Mouse (Mus musculus) MEL (cell line): ENCODE data around the gene Scarb2. TPM values are rescaled to one million over a fixed set of nuclear protein-coding genes. Genes with fewer than 3 reads are reported as not detected.

Source experiments
- DNase-seq: peaks from one replicate; pipeline ENCODE4 v3.0.0; 2011; ENCODE audit warnings: low read depth, low spot score
- H3K27ac ChIP-seq: 2 replicates; pipeline ENCODE4 v1.5.1; 2012; ENCODE audit warnings: low read depth, mild to moderate bottlenecking, control low read depth, low read length, moderate library complexity; ENCODE audit not compliant: control insufficient read depth
- H3K27me3 ChIP-seq, 2 experiments: fragments of 150-350 bp in 1 of 2; sonication (generic) in 1 of 2; 2 replicates each; pipeline ENCODE4 v1.6.1; 2012; ENCODE audit warnings: low read length in 2 of 2, mild to moderate bottlenecking in 2 of 2, improper control_type of control experiment in 1 of 2, moderate library complexity in 1 of 2; ENCODE audit not compliant: insufficient read depth in 2 of 2, control insufficient read depth in 1 of 2
- H3K36me3 ChIP-seq, 2 experiments: 2 replicates each; pipeline ENCODE4 v1.6.1; 2012 to 2014; ENCODE audit warnings: low read length in 2 of 2, improper control_type of control experiment in 1 of 2, inconsistent platforms in 1 of 2, mild to moderate bottlenecking in 1 of 2; ENCODE audit not compliant: insufficient read depth in 2 of 2, control insufficient read depth in 1 of 2
- H3K4me1 ChIP-seq, 2 experiments: fragments of 150-350 bp in 1 of 2; sonication (generic) in 1 of 2; 2 replicates each; pipeline ENCODE4 v1.6.1; 2012; ENCODE audit warnings: low read length in 2 of 2, improper control_type of control experiment in 1 of 2, mild to moderate bottlenecking in 1 of 2; ENCODE audit not compliant: insufficient read depth in 2 of 2, control insufficient read depth in 1 of 2
- H3K4me3 ChIP-seq, 2 experiments: fragments of 150-350 bp in 1 of 2; sonication (generic) in 1 of 2; 2 replicates each; pipeline ENCODE4 v1.5.1; 2012; ENCODE audit warnings: low read depth in 2 of 2, low read length in 2 of 2, mild to moderate bottlenecking in 2 of 2, moderate library complexity in 2 of 2, control low read depth in 1 of 2, improper control_type of control experiment in 1 of 2; ENCODE audit not compliant: control insufficient read depth in 1 of 2, insufficient read depth in 1 of 2
- H3K79me2 ChIP-seq: 2 replicates; pipeline ENCODE4 v1.6.1; 2012; ENCODE audit warnings: mild to moderate bottlenecking, low read length, moderate library complexity; ENCODE audit not compliant: control insufficient read depth, poor library complexity, insufficient read depth
- H3K9ac ChIP-seq: 2 replicates; pipeline ENCODE4 v1.6.1; 2012; ENCODE audit warnings: low read depth, mild to moderate bottlenecking, control low read depth, low read length, moderate library complexity; ENCODE audit not compliant: control insufficient read depth, poor library complexity, severe bottlenecking
- H3K9me3 ChIP-seq: fragments of 150-350 bp; sonication (generic); replicated peaks from 2 replicates; pipeline ENCODE4 v1.6.1; 2012; ENCODE audit warnings: mild to moderate bottlenecking, low read length, improper control_type of control experiment, moderate library complexity; ENCODE audit not compliant: insufficient read depth
- CHD1 ChIP-seq: IDR thresholded peaks from 2 replicates; pipeline ENCODE4 v1.6.1; 2012; ENCODE audit warnings: low read depth, mild to moderate bottlenecking, inconsistent platforms, low read length, improper control_type of control experiment
- CTCF ChIP-seq, 3 experiments: IDR thresholded peaks in 2 of 3; conservative IDR thresholded peaks in 1 of 3; 2 replicates each; pipeline ENCODE4 v1.5.1; 2011 to 2012; ENCODE audit warnings: low read length in 3 of 3, low read depth in 2 of 3, mild to moderate bottlenecking in 2 of 3, improper control_type of control experiment in 1 of 3, inconsistent platforms in 1 of 3, mixed read lengths in 1 of 3, moderate library complexity in 1 of 3; ENCODE audit not compliant: control insufficient read depth in 1 of 3, insufficient read depth in 1 of 3, poor library complexity in 1 of 3, severe bottlenecking in 1 of 3
- E2F4 ChIP-seq: IDR thresholded peaks from 2 replicates; pipeline ENCODE4 v1.6.1; 2011; ENCODE audit warnings: low read depth, low read length, improper control_type of control experiment, borderline replicate concordance
- ELF1 ChIP-seq: IDR thresholded peaks from 2 replicates; pipeline ENCODE4 v1.6.1; 2014; ENCODE audit warnings: low read depth, mild to moderate bottlenecking, inconsistent platforms, low read length, improper control_type of control experiment, moderate library complexity
- EP300 ChIP-seq, 2 experiments: IDR thresholded peaks; 2 replicates each; pipeline ENCODE4 v1.6.1; 2011; ENCODE audit warnings: improper control_type of control experiment in 2 of 2, low read length in 2 of 2, low read depth in 1 of 2, mild to moderate bottlenecking in 1 of 2
- GATA1 ChIP-seq: IDR thresholded peaks from 2 replicates; pipeline ENCODE4 v1.6.1; 2011; ENCODE audit warnings: low read depth, low read length, improper control_type of control experiment
- HCFC1 ChIP-seq: IDR thresholded peaks from 2 replicates; pipeline ENCODE4 v1.6.1; 2012; ENCODE audit warnings: low read depth, mild to moderate bottlenecking, inconsistent platforms, low read length, improper control_type of control experiment, moderate library complexity
- JUND ChIP-seq: IDR thresholded peaks from 2 replicates; pipeline ENCODE4 v1.6.1; 2011; ENCODE audit warnings: low read depth, mild to moderate bottlenecking, improper control_type of control experiment, low read length
- KAT2A ChIP-seq: conservative IDR thresholded peaks from 2 replicates; pipeline ENCODE4 v1.6.1; 2012; ENCODE audit warnings: low read depth, low read length, improper control_type of control experiment, inconsistent platforms
- MAFK ChIP-seq: IDR thresholded peaks from 2 replicates; pipeline ENCODE4 v1.6.1; 2011; ENCODE audit warnings: low read depth, mild to moderate bottlenecking, low read length, improper control_type of control experiment, borderline replicate concordance
- MEF2A ChIP-seq: IDR thresholded peaks from 2 replicates; pipeline ENCODE4 v1.6.1; 2014; ENCODE audit warnings: low read depth, mild to moderate bottlenecking, inconsistent platforms, low read length, improper control_type of control experiment; ENCODE audit not compliant: poor library complexity, insufficient replicate concordance, severe bottlenecking; ENCODE audit errors: extremely low read depth
- MXI1 ChIP-seq: IDR thresholded peaks from 2 replicates; pipeline ENCODE4 v1.6.1; 2011; ENCODE audit warnings: mild to moderate bottlenecking, low read depth, low read length, improper control_type of control experiment
- MYB ChIP-seq: IDR thresholded peaks from 2 replicates; pipeline ENCODE4 v1.6.1; 2011; ENCODE audit warnings: mild to moderate bottlenecking, low read depth, low read length, improper control_type of control experiment
- MYC ChIP-seq: IDR thresholded peaks from 2 replicates; pipeline ENCODE4 v1.6.1; 2011; ENCODE audit warnings: low read depth, mild to moderate bottlenecking, low read length, improper control_type of control experiment, moderate library complexity
- NELFE ChIP-seq: IDR thresholded peaks from 2 replicates; pipeline ENCODE4 v1.6.1; 2011; ENCODE audit warnings: low read depth, low read length, improper control_type of control experiment
- POLR2A ChIP-seq, 2 experiments: IDR thresholded peaks; 2 replicates each; pipeline ENCODE4 v1.6.1; 2011 to 2012; ENCODE audit warnings: low read length in 2 of 2, mild to moderate bottlenecking in 2 of 2, control low read depth in 1 of 2, improper control_type of control experiment in 1 of 2, low read depth in 1 of 2, moderate library complexity in 1 of 2; ENCODE audit not compliant: control insufficient read depth in 1 of 2, insufficient read depth in 1 of 2, poor library complexity in 1 of 2
- POLR2AphosphoS5 ChIP-seq: IDR thresholded peaks from 2 replicates; pipeline ENCODE4 v1.6.1; 2012; ENCODE audit warnings: low read depth, borderline replicate concordance, mild to moderate bottlenecking, inconsistent platforms, low read length, moderate library complexity, mixed read lengths
- RAD21 ChIP-seq: IDR thresholded peaks from 2 replicates; pipeline ENCODE4 v1.6.1; 2011; ENCODE audit warnings: mild to moderate bottlenecking, low read depth, low read length, improper control_type of control experiment
- RCOR1 ChIP-seq: IDR thresholded peaks from 2 replicates; pipeline ENCODE4 v1.6.1; 2012; ENCODE audit warnings: low read depth, mild to moderate bottlenecking, inconsistent platforms, low read length, improper control_type of control experiment
- SIN3A ChIP-seq: IDR thresholded peaks from 2 replicates; pipeline ENCODE4 v1.6.1; 2012; ENCODE audit warnings: low read length, improper control_type of control experiment, inconsistent platforms
- SMC3 ChIP-seq: IDR thresholded peaks from 2 replicates; pipeline ENCODE4 v1.6.1; 2011; ENCODE audit warnings: low read depth, low read length, improper control_type of control experiment
- TAL1 ChIP-seq: IDR thresholded peaks from 2 replicates; pipeline ENCODE4 v1.6.1; 2012; ENCODE audit warnings: mild to moderate bottlenecking, inconsistent platforms, low read length, moderate library complexity, mixed read lengths
- TBP ChIP-seq: IDR thresholded peaks from 2 replicates; pipeline ENCODE4 v1.8.0; 2011; ENCODE audit warnings: low read depth, low read length, improper control_type of control experiment
- TCF12 ChIP-seq: IDR thresholded peaks from 2 replicates; pipeline ENCODE4 v1.6.1; 2014; ENCODE audit warnings: low read depth, mild to moderate bottlenecking, inconsistent platforms, low read length, improper control_type of control experiment, moderate library complexity
- UBTF ChIP-seq: IDR thresholded peaks from 2 replicates; pipeline ENCODE4 v1.6.1; 2012; ENCODE audit warnings: low read depth, mild to moderate bottlenecking, inconsistent platforms, low read length, improper control_type of control experiment, moderate library complexity, borderline replicate concordance; ENCODE audit not compliant: insufficient read depth
- USF1 ChIP-seq: IDR thresholded peaks from 2 replicates; pipeline ENCODE4 v1.6.1; 2014; ENCODE audit warnings: low read depth, mild to moderate bottlenecking, inconsistent platforms, low read length, improper control_type of control experiment, moderate library complexity
- USF2 ChIP-seq, 2 experiments: IDR thresholded peaks; 2 replicates each; pipeline ENCODE4 v1.6.1; 2011 to 2012; ENCODE audit warnings: improper control_type of control experiment in 2 of 2, low read length in 2 of 2, borderline replicate concordance in 1 of 2, inconsistent platforms in 1 of 2, low read depth in 1 of 2, mild to moderate bottlenecking in 1 of 2; ENCODE audit not compliant: insufficient read depth in 1 of 2
- ZKSCAN1 ChIP-seq: IDR thresholded peaks from 2 replicates; pipeline ENCODE4 v1.6.1; 2012; ENCODE audit warnings: low read depth, mild to moderate bottlenecking, inconsistent platforms, low read length, improper control_type of control experiment, moderate library complexity
- ZMIZ1 ChIP-seq: IDR thresholded peaks from 2 replicates; pipeline ENCODE4 v1.6.1; 2012; ENCODE audit warnings: low read depth, mild to moderate bottlenecking, inconsistent platforms, low read length, improper control_type of control experiment, moderate library complexity
- ZNF384 ChIP-seq: IDR thresholded peaks from 2 replicates; pipeline ENCODE4 v1.6.1; 2012; ENCODE audit warnings: low read depth, mild to moderate bottlenecking, inconsistent platforms, low read length, improper control_type of control experiment
- polyA plus RNA-seq, 2 experiments: library from polyadenylated mRNA; stranded (reverse) in 1 of 2; unstranded in 1 of 2; fragments of >175 nt in 1 of 2; fragments of >200 nt in 1 of 2; gene quantifications; 2 replicates each; pipeline versions ENCODE4 v1.2.1 to v1.2.4; 2012; ENCODE audit warnings: low replicate concordance in 2 of 2, low read depth in 1 of 2; ENCODE audit not compliant: insufficient read length in 2 of 2, insufficient read depth in 1 of 2, missing spikeins in 1 of 2
- total RNA-seq: library from RNA; depleted of rRNA; stranded (reverse); fragments of 300-350 nt; gene quantifications from 2 replicates; pipeline ENCODE4 v1.2.3, GENCODE M21; 2012

Scarb2 gene
- total and polyA plus RNA-seq, 3 experiments, result 13.6 to 16.5 TPM; not detected in 1

- H3K27me3 ChIP-seq, result no peaks in the 10 kb centered on the region
- DNase-seq, result no peak
- no peak overlapping the region for H3K9ac ChIP-seq
- no peak overlapping the region for H3K27ac ChIP-seq
- peaks cover 1 to 3% of the 10 kb centered on the region in 2 experiments; a peak in 2 of 4 replicates for H3K36me3 ChIP-seq
- peak; percentile 63 for TF ChIP-seq GATA1
- no peak for TF ChIP-seq CTCF (IDR thresholded peaks at IDR 0.05 in 2 of 3, conservative IDR thresholded peaks at IDR 0.05 in 1 of 3; ENCODE audit: control insufficient read depth in 1 of 3, insufficient read depth in 1 of 3, low read depth in 2 of 3, low read length in 3 of 3, poor library complexity in 1 of 3, severe bottlenecking in 1 of 3)
- no peak for TF ChIP-seq HCFC1
- TF ChIP-seq TAL1, result peak; percentile 19; the same call in 1 of the 2 replicates
- no peak for TF ChIP-seq MAFK
- 0 out of 2 replicates have a peak, but pooled peaks have one; percentile 19 for TF ChIP-seq USF1
- no peak for TF ChIP-seq CHD1
- peak in 1 of 2 experiments; percentile 53; a peak in 1 of 4 replicates for TF ChIP-seq EP300 (IDR thresholded peaks at IDR 0.05; ENCODE audit: low read depth in 1 of 2, low read length in 2 of 2)
- peak; percentile 54; the same call in 1 of the 2 replicates for TF ChIP-seq MXI1
- no peak for TF ChIP-seq RCOR1
- TF ChIP-seq TCF12, result peak; percentile 54; the same call in 1 of the 2 replicates
- peak; percentile 26; the same call in 1 of the 2 replicates for TF ChIP-seq ZNF384
- no peak for TF ChIP-seq NELFE
- TF ChIP-seq MYC, result no peak
- peak; percentile 34; the same call in 1 of the 2 replicates for TF ChIP-seq SIN3A
- TF ChIP-seq USF2 (IDR thresholded peaks at IDR 0.05; ENCODE audit: borderline replicate concordance in 1 of 2, insufficient read depth in 1 of 2, low read depth in 1 of 2, low read length in 2 of 2), result no peak
- no peak for TF ChIP-seq KAT2A
- H3K4me3 ChIP-seq, result no peak overlapping the region
- H3K9me3 ChIP-seq, result no peaks in the 10 kb centered on the region
- H3K4me1 ChIP-seq, result peaks cover 0 to 4% of the 10 kb centered on the region in 2 experiments; a peak in 2 of 4 replicates
- no peaks in the 10 kb centered on the region for H3K79me2 ChIP-seq
Observed at GRCm38 (mm10) chr5:92457410-92457809, 49.2 kb downstream of the Scarb2 start.

GRCm38 (mm10) chr5:92452876-92453275, 53.8 kb downstream of the Scarb2 start:
- no peaks in the 10 kb centered on the region for H3K79me2 ChIP-seq
- H3K4me3 ChIP-seq, result no peak overlapping the region
- peaks cover 3% of the 10 kb centered on the region in 2 experiments; a peak in 2 of 4 replicates for H3K36me3 ChIP-seq
- H3K9ac ChIP-seq, result no peak overlapping the region
- TF ChIP-seq USF2 (IDR thresholded peaks at IDR 0.05; ENCODE audit: borderline replicate concordance in 1 of 2, insufficient read depth in 1 of 2, low read depth in 1 of 2, low read length in 2 of 2) (no peak), TBP (no peak), ZKSCAN1 (no peak), ELF1 (no peak), POLR2AphosphoS5 (no peak), JUND (no peak), MXI1 (no peak), POLR2A (IDR thresholded peaks at IDR 0.05; ENCODE audit: control insufficient read depth in 1 of 2, insufficient read depth in 1 of 2, low read depth in 1 of 2, low read length in 2 of 2, poor library complexity in 1 of 2) (no peak), UBTF (no peak), E2F4 (no peak), HCFC1 (no peak), SMC3 (no peak), MYB (no peak), MAFK (no peak), NELFE (no peak), MEF2A (no peak), RAD21 (no peak), ZMIZ1 (no peak)
- TF ChIP-seq, all 39 proteins: peak for 0
- Histone ChIP-seq H3K4me1 (peaks cover 0 to 4% of the 10 kb centered on the region in 2 experiments; a peak in 2 of 4 replicates), H3K9me3 (no peaks in the 10 kb centered on the region), H3K27ac (no peak overlapping the region), H3K27me3 (no peaks in the 10 kb centered on the region)
- no peak for DNase-seq
